Mouse (Mus musculus) stomach, postnatal 0 days (tissue): Measurements from ENCODE around the gene Uvrag. TPM values are rescaled to one million over a fixed set of nuclear protein-coding genes. Genes with fewer than 3 reads are reported as not detected.

Source experiments
- ATAC-seq: fragments of 200-750 bp; cut with Nextera tagmentation; 2 replicates; pipeline ENCODE4 v1.8.0; 2017; ENCODE audit not compliant: low FRiP score, low TSS enrichment
- DNase-seq: peaks from one replicate; pipeline ENCODE4 v3.0.0-alpha.2; 2016; ENCODE audit warnings: low spot score
- H3K27ac ChIP-seq: fragments of 300-500 bp; sonication (generic); replicated peaks from 2 replicates; pipeline ENCODE4 v1.5.1; 2014; ENCODE audit warnings: mild to moderate bottlenecking, control low read depth
- H3K27me3 ChIP-seq: fragments of 300-500 bp; sonication (generic); 2 replicates; pipeline ENCODE4 v1.6.1; 2014; ENCODE audit warnings: low read length; ENCODE audit not compliant: control insufficient read depth, insufficient read depth
- H3K36me3 ChIP-seq: fragments of 300-500 bp; sonication (generic); 2 replicates; pipeline ENCODE4 v1.6.1; 2014; ENCODE audit warnings: low read length, mixed read lengths; ENCODE audit not compliant: control insufficient read depth, insufficient read depth
- H3K4me1 ChIP-seq: fragments of 300-500 bp; sonication (generic); replicated peaks from 2 replicates; pipeline ENCODE4 v1.6.1; 2014; ENCODE audit warnings: antibody characterized with exemption; ENCODE audit not compliant: control insufficient read depth, insufficient read depth
- H3K4me2 ChIP-seq: fragments of 300-500 bp; sonication (generic); replicated peaks from 2 replicates; pipeline ENCODE4 v1.6.1; 2014; ENCODE audit warnings: low read depth, mild to moderate bottlenecking, control low read depth, moderate library complexity
- H3K4me3 ChIP-seq: fragments of 300-500 bp; sonication (generic); 2 replicates; pipeline ENCODE4 v1.5.1; 2014; ENCODE audit warnings: low read depth, low read length, control low read depth
- H3K9ac ChIP-seq: fragments of 300-500 bp; sonication (generic); 2 replicates; pipeline ENCODE4 v1.6.1; 2014; ENCODE audit warnings: mild to moderate bottlenecking, low read length, control low read depth, mixed read lengths
- H3K9me3 ChIP-seq: fragments of 300-500 bp; sonication (generic); 2 replicates; pipeline ENCODE4 v1.6.1; 2016; ENCODE audit warnings: low read length; ENCODE audit not compliant: control insufficient read depth
- CTCF ChIP-seq: IDR thresholded peaks from 2 replicates; pipeline ENCODE4 v1.5.1; 2016; ENCODE audit warnings: antibody characterized with exemption, low read depth, mild to moderate bottlenecking, moderate library complexity
- EP300 ChIP-seq: optimal IDR thresholded peaks from 2 replicates; pipeline ENCODE3; 2016; ENCODE audit warnings: antibody characterized with exemption
- WGBS: fragments of 180-500 bp; shearing (Covaris S2); extraction: QIAGEN DNeasy Blood & Tissue Kit; methylation state at CpG from one replicate; pipeline ENCODE4 v1.1.7; 2014; 5-methylcytosine and 5-hydroxymethylcytosine counted together
- polyA plus RNA-seq: library from polyadenylated mRNA; unstranded; fragments of >200 nt; fragmentation: Nextera tagmentation; extraction: Ambion mirVana; gene quantifications from 2 replicates; pipeline ENCODE4 v1.2.1, GENCODE M21; 2015

Uvrag gene
- polyA plus RNA-seq, 1 experiment from 2014 or later: 9.8 TPM

DNA sequence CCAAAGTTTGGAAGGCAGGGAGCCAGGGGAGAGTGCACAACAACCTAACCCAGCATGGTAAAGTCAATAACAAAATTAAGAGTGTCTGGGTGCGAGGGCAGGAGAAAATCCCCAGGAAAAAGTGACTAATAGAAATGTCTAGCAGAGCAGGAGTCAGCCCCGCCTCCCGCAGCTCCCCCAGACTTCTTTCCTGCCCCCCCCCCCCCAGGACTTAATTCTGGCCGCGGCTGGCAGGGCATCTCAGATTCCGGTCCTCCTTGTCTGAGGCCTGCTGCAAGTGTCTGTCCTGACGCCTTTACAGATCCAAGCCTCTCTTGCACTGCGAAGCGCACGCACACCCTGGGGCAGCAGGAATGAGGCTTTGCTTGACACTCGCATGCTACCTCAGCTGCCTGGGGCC is 182.8 kb downstream of the Uvrag start:
- no peak for DNase-seq

DNA sequence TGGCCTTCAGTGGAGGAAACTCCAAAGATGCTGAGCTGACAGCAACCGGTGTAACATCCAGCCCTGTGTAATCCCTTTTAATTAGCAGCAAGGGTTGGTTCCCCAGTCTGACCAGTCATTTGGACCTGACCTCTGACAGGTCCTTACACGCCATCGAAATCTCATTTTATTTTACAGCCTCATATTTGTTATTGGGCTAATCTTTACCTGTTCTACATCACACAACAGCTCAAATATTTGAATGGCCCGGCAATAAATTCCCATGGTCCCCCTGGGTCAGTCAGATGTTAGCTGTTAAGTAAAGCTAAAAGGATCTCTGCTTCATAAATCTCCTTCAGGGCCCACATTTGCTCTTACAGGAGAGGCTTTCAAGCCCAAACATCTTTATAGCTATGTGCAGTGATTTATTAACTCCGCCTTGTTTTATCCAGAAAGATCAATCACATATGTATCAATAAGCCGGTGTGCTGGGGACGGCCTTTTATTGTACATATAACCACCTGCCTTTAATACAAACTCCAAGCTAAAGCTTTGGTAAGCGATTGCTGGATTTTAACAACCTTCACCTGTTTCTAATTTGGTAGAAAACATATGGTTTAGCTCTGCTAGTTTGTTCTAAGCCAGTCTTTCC is 183.7 kb downstream of the Uvrag start:
- TF ChIP-seq EP300: no peak
- no peak for TF ChIP-seq CTCF
- DNase-seq (no peak), ATAC-seq (no peak)
- no peaks in the 10 kb centered on the region for H3K4me1 ChIP-seq
- WGBS: 53% methylated on average over 8 of the region's 8 CpGs
- H3K36me3 ChIP-seq: no peaks in the 10 kb centered on the region
- no peak overlapping the region for H3K9ac ChIP-seq
- no peak overlapping the region for H3K4me3 ChIP-seq
- H3K27ac ChIP-seq: no peak overlapping the region
- no peak overlapping the region for H3K4me2 ChIP-seq
- H3K9me3 ChIP-seq: no peaks in the 10 kb centered on the region
- H3K27me3 ChIP-seq: no peaks in the 10 kb centered on the region

More for the DNA sequence above, 182.8 kb downstream of the Uvrag start:
- ATAC-seq: no peak
- no peaks in the 10 kb centered on the region for H3K36me3 ChIP-seq
- no peaks in the 10 kb centered on the region for H3K27me3 ChIP-seq
- H3K4me2 ChIP-seq: no peak overlapping the region
- TF ChIP-seq CTCF (no peak), EP300 (no peak)
- H3K9ac ChIP-seq: no peak overlapping the region
- H3K9me3 ChIP-seq: no peaks in the 10 kb centered on the region
- H3K4me1 ChIP-seq: no peaks in the 10 kb centered on the region
- 36% methylated on average over 11 of the region's 11 CpGs for WGBS
- no peak overlapping the region for H3K4me3 ChIP-seq
- no peak overlapping the region for H3K27ac ChIP-seq

DNA sequence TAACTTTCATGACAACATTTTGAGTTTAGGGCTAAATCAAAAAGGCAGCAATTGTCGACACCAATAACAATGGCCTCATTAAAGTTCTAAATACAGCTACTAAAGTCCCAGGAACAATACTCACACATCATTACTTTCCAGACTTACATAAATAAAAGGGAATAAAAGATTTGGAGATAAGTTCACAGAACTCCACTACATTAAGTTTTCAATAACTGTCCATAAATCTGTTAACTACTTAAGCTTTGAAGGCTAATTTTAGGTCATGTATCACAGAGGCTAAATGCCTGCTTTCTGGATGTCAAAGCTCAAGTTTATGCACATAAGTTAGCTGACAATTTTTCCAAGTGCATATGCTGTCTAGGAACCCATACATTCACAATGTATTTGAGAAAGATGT is 184.3 kb downstream of the Uvrag start:
- H3K9me3 ChIP-seq: no peaks in the 10 kb centered on the region
- H3K27me3 ChIP-seq: no peaks in the 10 kb centered on the region
- WGBS: 70% methylated on average over 1 of the region's 1 CpGs
- H3K4me1 ChIP-seq: no peaks in the 10 kb centered on the region
- no peak overlapping the region for H3K4me2 ChIP-seq
- DNase-seq: no peak
- no peaks in the 10 kb centered on the region for H3K36me3 ChIP-seq
- no peak for ATAC-seq
- H3K4me3 ChIP-seq: no peak overlapping the region
- TF ChIP-seq CTCF: no peak
- no peak for TF ChIP-seq EP300
- H3K9ac ChIP-seq: no peak overlapping the region
- H3K27ac ChIP-seq: no peak overlapping the region

DNA sequence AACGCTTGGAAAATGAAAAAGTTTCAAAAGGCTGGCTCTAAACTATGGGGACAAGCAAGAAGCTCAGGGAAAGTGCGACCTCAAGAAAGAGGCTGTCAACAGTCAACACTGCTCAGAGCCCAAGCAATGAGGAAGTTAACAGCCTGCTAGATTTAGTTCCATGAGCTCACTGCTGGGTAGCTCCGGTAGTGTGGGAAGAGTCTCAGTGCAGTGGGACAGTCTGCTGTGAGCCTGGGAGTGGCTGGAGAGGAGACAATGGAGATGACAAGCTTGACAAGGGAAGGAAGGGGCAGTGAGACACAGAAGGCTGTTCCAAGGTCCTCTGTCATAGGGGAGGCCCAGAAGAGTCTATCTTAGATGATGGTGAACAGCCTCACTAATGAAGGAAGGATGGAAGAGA is 187.3 kb downstream of the Uvrag start:
- no peaks in the 10 kb centered on the region for H3K4me1 ChIP-seq
- DNase-seq: no peak
- no peak overlapping the region for H3K9ac ChIP-seq
- H3K4me3 ChIP-seq: no peak overlapping the region
- H3K36me3 ChIP-seq: no peaks in the 10 kb centered on the region
- no peak for ATAC-seq
- WGBS: 80% methylated on average over 3 of the region's 3 CpGs
- no peak overlapping the region for H3K4me2 ChIP-seq
- H3K27ac ChIP-seq: no peak overlapping the region
- H3K27me3 ChIP-seq: no peaks in the 10 kb centered on the region
- no peak for TF ChIP-seq CTCF
- no peak for TF ChIP-seq EP300
- H3K9me3 ChIP-seq: no peaks in the 10 kb centered on the region

DNA sequence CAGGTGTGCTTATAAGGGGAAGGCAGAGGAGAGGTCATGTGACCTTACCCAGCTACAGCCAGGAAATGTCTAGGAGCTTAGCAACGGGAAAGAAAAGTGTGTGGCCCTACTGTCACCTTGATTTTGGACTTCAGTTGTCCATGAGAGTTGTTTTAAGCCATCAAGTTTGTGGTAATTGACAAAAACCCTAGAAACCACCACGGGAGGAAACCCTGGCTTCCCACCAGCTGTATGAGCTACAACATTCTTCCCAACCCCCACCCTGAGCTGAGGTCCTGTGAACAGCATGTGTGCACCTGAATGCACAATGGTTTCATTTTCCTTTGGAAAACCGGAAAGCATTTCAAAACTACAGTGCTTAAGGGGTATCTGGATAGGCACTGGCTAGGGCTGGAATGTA is 196.0 kb downstream of the Uvrag start:
- Histone ChIP-seq H3K4me1 (no peaks in the 10 kb centered on the region), H3K4me3 (no peak overlapping the region), H3K36me3 (no peaks in the 10 kb centered on the region), H3K4me2 (no peak overlapping the region), H3K27me3 (no peaks in the 10 kb centered on the region), H3K9me3 (no peaks in the 10 kb centered on the region), H3K27ac (no peak overlapping the region), H3K9ac (no peak overlapping the region)
- DNase-seq (no peak), ATAC-seq (no peak)
- 50% methylated on average over 3 of the region's 3 CpGs for WGBS
- TF ChIP-seq CTCF: no peak
- no peak for TF ChIP-seq EP300

DNA sequence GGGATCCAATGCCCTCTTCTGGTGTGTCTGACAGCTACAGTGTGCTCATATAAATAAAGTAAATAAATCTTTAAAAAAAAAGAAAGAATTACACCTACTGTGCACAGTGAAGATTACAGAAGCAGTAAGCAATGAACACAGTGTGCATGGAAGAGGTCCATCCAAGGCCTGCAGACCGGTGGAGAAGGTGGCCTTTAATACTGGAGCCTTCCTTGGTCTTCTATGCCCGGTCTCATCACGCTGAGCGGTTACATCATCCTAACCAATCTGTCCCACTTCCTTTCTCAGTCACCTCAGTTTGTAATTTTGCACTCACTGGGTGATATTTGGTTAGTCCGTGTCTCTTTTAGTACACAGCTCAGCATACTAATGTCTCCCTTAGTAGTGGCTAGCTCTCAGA is 197.3 kb downstream of the Uvrag start:
- H3K4me1 ChIP-seq: no peaks in the 10 kb centered on the region
- H3K9ac ChIP-seq: no peak overlapping the region
- no peak overlapping the region for H3K4me3 ChIP-seq
- no peak overlapping the region for H3K4me2 ChIP-seq
- H3K36me3 ChIP-seq: no peaks in the 10 kb centered on the region
- DNase-seq: no peak
- 93% methylated on average over 5 of the region's 5 CpGs for WGBS
- H3K27ac ChIP-seq: no peak overlapping the region
- ATAC-seq: no peak
- TF ChIP-seq CTCF (no peak), EP300 (no peak)
- H3K9me3 ChIP-seq: no peaks in the 10 kb centered on the region
- H3K27me3 ChIP-seq: no peaks in the 10 kb centered on the region
